Mouse (Mus musculus): ENCODE data around the gene Nabp1. TPM values are rescaled to one million over a fixed set of nuclear protein-coding genes. Genes with fewer than 3 reads are reported as not detected.
"Not testable (repeated sequence)": the region's sequence is repeated elsewhere in the genome, so short reads cannot be mapped to it uniquely, and the experiment has no call there.

The Nabp1 gene
- polyA plus RNA-seq, 2 experiments: 4.4 to 4.8 TPM

DNA sequence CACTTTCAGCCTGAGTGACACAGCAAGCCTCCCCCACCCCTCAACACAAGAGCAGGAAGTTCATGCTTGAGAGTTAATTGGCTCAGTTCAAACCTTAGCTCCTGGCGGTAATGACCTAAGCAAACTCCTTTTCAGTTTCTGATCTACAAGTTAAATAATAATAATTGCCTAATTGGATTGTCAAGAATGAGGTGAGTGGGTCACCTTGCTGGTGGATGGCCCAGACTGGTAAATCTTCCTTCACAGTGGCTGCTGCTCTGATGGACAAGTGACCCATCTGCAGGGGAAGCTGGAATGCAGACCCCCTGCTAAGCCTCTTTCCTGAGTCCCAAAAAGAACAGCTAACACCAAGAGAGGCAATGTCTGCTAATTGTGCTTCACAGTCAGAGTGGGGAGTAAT, 48.5 kb downstream of the Nabp1 start:
- Histone ChIP-seq H3K27ac (no peak overlapping the region), H3K4me1 (replicated peaks; ENCODE audit: control insufficient read depth in 2 of 2, insufficient read depth in 2 of 2, low read length in 1 of 2) (no peaks in the 10 kb centered on the region), H3K4me2 (ENCODE audit: low read depth) (no peak overlapping the region), H3K27me3 (ENCODE audit: control insufficient read depth, insufficient read depth, low read length) (no peaks in the 10 kb centered on the region), H3K4me3 (ENCODE audit: insufficient read depth in 1 of 2, low read depth in 2 of 2, low read length in 2 of 2) (no peak overlapping the region), H3K9me3 (ENCODE audit: control insufficient read depth, low read length) (no peaks in the 10 kb centered on the region), H3K36me3 (replicated peaks; ENCODE audit: control insufficient read depth, insufficient read depth, low read depth) (no peaks in the 10 kb centered on the region), H3K9ac (replicated peaks) (no peak overlapping the region)
- WGBS (ENCODE audit: insufficient replicate concordance): 23% methylated on average over 1 of the region's 1 CpGs
- ATAC-seq (ENCODE audit: insufficient read depth) (no peak), DNase-seq (ENCODE audit: low read depth in 3 of 3, low spot score in 3 of 3) (no peak)
- no peak for TF ChIP-seq EP300 (IDR thresholded peaks at IDR 0.05; ENCODE audit: low read depth)
- TF ChIP-seq CTCF (IDR thresholded peaks at IDR 0.05; ENCODE audit: low read depth): no peak

DNA sequence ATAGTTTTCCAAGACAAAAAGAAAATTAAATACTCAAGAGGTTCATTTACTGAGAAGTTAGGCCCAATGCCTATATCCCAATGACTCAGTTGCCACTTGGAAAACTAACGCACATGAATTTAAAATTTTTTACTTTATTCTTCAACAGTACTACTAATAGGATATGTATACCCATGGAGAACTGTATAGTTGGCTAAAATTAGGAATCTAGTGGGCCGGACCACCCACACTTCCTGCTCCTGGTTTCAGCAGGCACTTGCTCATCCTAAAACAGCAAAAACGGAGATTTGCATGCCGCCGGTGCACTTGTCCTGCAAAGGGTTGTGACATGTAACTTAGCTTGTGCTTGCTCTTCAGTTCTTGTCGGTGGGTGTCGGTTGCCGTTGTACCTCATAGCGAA, 51.9 kb downstream of the Nabp1 start:
- no peak overlapping the region for H3K4me2 ChIP-seq (ENCODE audit: low read depth)
- WGBS (ENCODE audit: insufficient replicate concordance): 88% methylated on average over 9 of the region's 9 CpGs
- H3K27me3 ChIP-seq (ENCODE audit: control insufficient read depth, insufficient read depth, low read length): no peaks in the 10 kb centered on the region
- no peak overlapping the region for H3K4me3 ChIP-seq (ENCODE audit: insufficient read depth in 1 of 2, low read depth in 2 of 2, low read length in 2 of 2)
- no peak overlapping the region for H3K9ac ChIP-seq (replicated peaks)
- ATAC-seq (ENCODE audit: insufficient read depth): no peak
- H3K9me3 ChIP-seq (ENCODE audit: control insufficient read depth, low read length): no peaks in the 10 kb centered on the region
- no peaks in the 10 kb centered on the region for H3K4me1 ChIP-seq (replicated peaks; ENCODE audit: control insufficient read depth in 2 of 2, insufficient read depth in 2 of 2, low read length in 1 of 2)
- TF ChIP-seq EP300 (IDR thresholded peaks at IDR 0.05; ENCODE audit: low read depth): no peak
- no peak for TF ChIP-seq CTCF (IDR thresholded peaks at IDR 0.05; ENCODE audit: low read depth)
- H3K36me3 ChIP-seq (replicated peaks; ENCODE audit: control insufficient read depth, insufficient read depth, low read depth): no peaks in the 10 kb centered on the region
- no peak overlapping the region for H3K27ac ChIP-seq
- DNase-seq (ENCODE audit: low read depth in 3 of 3, low spot score in 3 of 3): no peak

DNA sequence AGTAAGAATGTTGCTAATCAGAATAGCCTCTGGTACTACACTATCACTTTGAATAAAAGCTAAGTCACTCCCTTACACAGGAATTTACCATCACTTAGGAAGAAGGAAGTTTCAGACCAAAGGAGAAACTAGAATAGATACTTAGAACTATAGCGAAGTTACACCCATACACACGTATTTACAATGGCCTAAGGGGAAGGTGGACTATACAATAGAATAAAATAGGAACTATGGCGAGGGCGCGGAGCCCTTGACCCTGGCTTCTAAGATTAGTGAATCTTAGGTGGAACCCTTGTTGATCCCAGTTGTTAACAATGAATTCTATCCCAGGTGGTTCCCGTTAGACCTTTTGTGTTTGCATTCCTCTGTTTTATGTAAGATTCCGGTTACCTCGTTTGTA, 57.2 kb downstream of the Nabp1 start:
- DNase-seq (ENCODE audit: low read depth in 3 of 3, low spot score in 3 of 3); H3K36me3 ChIP-seq (replicated peaks; ENCODE audit: control insufficient read depth, insufficient read depth, low read depth); H3K9me3 ChIP-seq (ENCODE audit: control insufficient read depth, low read length); H3K27ac ChIP-seq; H3K4me2 ChIP-seq (ENCODE audit: low read depth); H3K27me3 ChIP-seq (ENCODE audit: control insufficient read depth, insufficient read depth, low read length); H3K9ac ChIP-seq (replicated peaks); ATAC-seq (ENCODE audit: insufficient read depth); H3K4me1 ChIP-seq (replicated peaks; ENCODE audit: control insufficient read depth in 2 of 2, insufficient read depth in 2 of 2, low read length in 1 of 2); H3K4me3 ChIP-seq (ENCODE audit: insufficient read depth in 1 of 2, low read depth in 2 of 2, low read length in 2 of 2): not testable (repeated sequence)
- WGBS (ENCODE audit: insufficient replicate concordance): 76% methylated on average over 8 of the region's 8 CpGs

DNA sequence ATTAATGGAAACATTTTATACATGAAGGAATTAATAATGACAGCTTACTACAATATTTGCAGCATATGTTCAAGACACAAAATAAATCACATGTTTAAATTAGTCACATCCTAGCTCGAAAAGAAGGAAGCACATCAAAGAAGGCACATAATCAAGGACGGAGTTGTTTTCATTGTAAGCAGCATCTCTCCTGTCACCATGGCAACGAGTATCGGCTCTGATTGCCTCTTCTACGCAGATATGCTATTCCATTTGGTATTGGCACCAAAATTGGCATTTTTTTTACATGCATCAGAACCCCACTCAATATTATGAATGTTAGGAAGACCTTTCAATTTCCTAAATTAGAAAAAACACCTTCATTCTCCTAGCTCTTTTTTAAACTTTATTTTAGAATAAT, 59.5 kb downstream of the Nabp1 start:
- H3K4me1 ChIP-seq (replicated peaks; ENCODE audit: control insufficient read depth in 2 of 2, insufficient read depth in 2 of 2, low read length in 1 of 2): no peaks in the 10 kb centered on the region
- no peak overlapping the region for H3K27ac ChIP-seq
- H3K4me2 ChIP-seq (ENCODE audit: low read depth): no peak overlapping the region
- no peak overlapping the region for H3K4me3 ChIP-seq (ENCODE audit: insufficient read depth in 1 of 2, low read depth in 2 of 2, low read length in 2 of 2)
- WGBS (ENCODE audit: insufficient replicate concordance): 65% methylated on average over 5 of the region's 5 CpGs
- no peak for DNase-seq (ENCODE audit: low read depth in 3 of 3, low spot score in 3 of 3)
- no peaks in the 10 kb centered on the region for H3K9me3 ChIP-seq (ENCODE audit: control insufficient read depth, low read length)
- H3K36me3 ChIP-seq (replicated peaks; ENCODE audit: control insufficient read depth, insufficient read depth, low read depth): no peaks in the 10 kb centered on the region
- no peaks in the 10 kb centered on the region for H3K27me3 ChIP-seq (ENCODE audit: control insufficient read depth, insufficient read depth, low read length)
- no peak overlapping the region for H3K9ac ChIP-seq (replicated peaks)
- TF ChIP-seq CTCF (IDR thresholded peaks at IDR 0.05; ENCODE audit: low read depth): no peak
- TF ChIP-seq EP300 (IDR thresholded peaks at IDR 0.05; ENCODE audit: low read depth): no peak
- no peak for ATAC-seq (ENCODE audit: insufficient read depth)

Other genes starting within 250 kb of the Nabp1 start
- gene Cavin2, start 189.3 kb downstream of the Nabp1 start, polyA plus RNA-seq (2012; rRNA removed): 7.0 and 10.3 TPM in 2 replicates
- gene Cavin2, start 189.3 kb downstream of the Nabp1 start, polyA plus RNA-seq (2014; fragmentation: Nextera tagmentation; extraction: Ambion mirVana): 22.7 and 24.9 TPM in 2 replicates

All from liver, embryonic 14.5 days (tissue).